Mouse (Mus musculus) heart, postnatal 0 days (tissue): ENCODE data around the gene Mpp4. TPM values are rescaled to one million over a fixed set of nuclear protein-coding genes. Genes with fewer than 3 reads are reported as not detected.

ENCODE experiments used
- ATAC-seq: fragments of 200-750 bp; cut with Nextera tagmentation; 2 replicates; pipeline ENCODE4 v1.8.0; 2017; ENCODE audit warnings: low read depth, moderate number of reproducible peaks, moderate library complexity; ENCODE audit not compliant: insufficient read depth
- DNase-seq: peaks from one replicate; pipeline ENCODE4 v3.0.0-alpha.2; 2016; ENCODE audit warnings: low spot score
- H3K27ac ChIP-seq: fragments of 300-500 bp; sonication (generic); 2 replicates; pipeline ENCODE4 v1.5.1; 2014; ENCODE audit warnings: low read depth, mild to moderate bottlenecking
- H3K27me3 ChIP-seq: fragments of 300-500 bp; sonication (generic); 2 replicates; pipeline ENCODE4 v1.6.1; 2014; ENCODE audit warnings: low read length, mixed read lengths; ENCODE audit not compliant: control insufficient read depth, insufficient read depth
- H3K36me3 ChIP-seq: fragments of 300-500 bp; sonication (generic); replicated peaks from 2 replicates; pipeline ENCODE4 v1.6.1; 2014; ENCODE audit warnings: low read length, mixed read lengths; ENCODE audit not compliant: control insufficient read depth, insufficient read depth
- H3K4me1 ChIP-seq: fragments of 300-500 bp; sonication (generic); 2 replicates; pipeline ENCODE4 v1.6.1; 2014; ENCODE audit warnings: antibody characterized with exemption; ENCODE audit not compliant: control insufficient read depth, insufficient read depth
- H3K4me2 ChIP-seq: fragments of 300-500 bp; sonication (generic); 2 replicates; pipeline ENCODE4 v1.6.1; 2014; ENCODE audit warnings: low read depth, mild to moderate bottlenecking, low read length, moderate library complexity
- H3K4me3 ChIP-seq: fragments of 300-500 bp; sonication (generic); 2 replicates; pipeline ENCODE4 v1.5.1; 2014; ENCODE audit warnings: low read depth, low read length
- H3K9ac ChIP-seq: fragments of 300-500 bp; sonication (generic); replicated peaks from 2 replicates; pipeline ENCODE4 v1.6.1; 2014; ENCODE audit warnings: low read depth, low read length, mixed read lengths
- H3K9me3 ChIP-seq: fragments of 300-500 bp; sonication (generic); replicated peaks from 2 replicates; pipeline ENCODE4 v1.6.1; 2016; ENCODE audit warnings: low read length; ENCODE audit not compliant: control insufficient read depth
- CTCF ChIP-seq: IDR thresholded peaks from 2 replicates; pipeline ENCODE4 v1.5.1; 2016; ENCODE audit warnings: antibody characterized with exemption, control low read depth, low read depth
- EP300 ChIP-seq: IDR thresholded peaks from 2 replicates; pipeline ENCODE4 v1.6.1; 2016; ENCODE audit warnings: antibody characterized with exemption, low read depth
- whole genome bisulfite sequencing: fragments of 180-500 bp; shearing (Covaris S2); extraction: QIAGEN DNeasy Blood & Tissue Kit; methylation state at CpG from one replicate; pipeline ENCODE4 v1.1.7; 2014; 5-methylcytosine and 5-hydroxymethylcytosine counted together
- polyA plus RNA-seq: library from polyadenylated mRNA; unstranded; fragments of >200 nt; fragmentation: Nextera tagmentation; extraction: Ambion mirVana; gene quantifications from 2 replicates; pipeline ENCODE4 v1.2.1, GENCODE M21; 2015
- total RNA-seq: library from RNA; depleted of rRNA; stranded (reverse); fragments of >200 nt; gene quantifications from 2 replicates; pipeline ENCODE4 v1.2.3, GENCODE M21; 2014; ENCODE audit warnings: low replicate concordance; rRNA removed

Gene Mpp4
- total and polyA plus RNA-seq, 2 experiments from 2014 or later: not detected

- 0 out of 2 replicates have a peak, but pooled peaks cover 2% of the 10 kb centered on the region for H3K27me3 ChIP-seq
- H3K27ac ChIP-seq: peak within 1 kb of the TSS; percentile 59
- peak within 1 kb of the TSS; percentile 65 for H3K9ac ChIP-seq
- ATAC-seq (peak; percentile 97), DNase-seq (peak; percentile 82)
- H3K4me2 ChIP-seq: peak within 1 kb of the TSS; percentile 73
- peaks cover 6% of the 10 kb centered on the region; the same call in 1 of the 2 replicates for H3K4me1 ChIP-seq
- H3K36me3 ChIP-seq: no peaks in the 10 kb centered on the region
- under 1% methylated on average over 70 of the region's 74 CpGs for WGBS
- TF ChIP-seq CTCF: no peak
- no peak for TF ChIP-seq EP300
- no peaks in the 10 kb centered on the region for H3K9me3 ChIP-seq
- peak within 1 kb of the TSS; percentile 81 for H3K4me3 ChIP-seq
Measured at GRCm38 (mm10) chr1:59119720-59120457, 43.3 kb downstream of the Mpp4 start, which contains the start of gene Tmem237. TSS of gene Tmem237 (minus strand) at chr1:59120408.

- no peak for TF ChIP-seq EP300
- TF ChIP-seq CTCF: no peak
Measured at GRCm38 (mm10) chr1:59110524-59110923, 52.7 kb downstream of the Mpp4 start.

GRCm38 (mm10) chr1:59102071-59102470 is 61.1 kb downstream of the Mpp4 start:
- ATAC-seq: no peak
- no peaks in the 10 kb centered on the region for H3K9me3 ChIP-seq
- H3K27ac ChIP-seq: no peak overlapping the region
- no peak overlapping the region for H3K4me2 ChIP-seq
- no peak overlapping the region for H3K4me3 ChIP-seq
- 88% methylated on average over 6 of the region's 6 CpGs for WGBS
- no peak for DNase-seq
- TF ChIP-seq EP300: no peak
- TF ChIP-seq CTCF: no peak
- H3K27me3 ChIP-seq: no peaks in the 10 kb centered on the region
- H3K4me1 ChIP-seq: no peaks in the 10 kb centered on the region
- peaks cover 9% of the 10 kb centered on the region for H3K36me3 ChIP-seq
- no peak overlapping the region for H3K9ac ChIP-seq

More at GRCm38 (mm10) chr1:59110524-59110923, 52.7 kb downstream of the Mpp4 start:
- DNase-seq: no peak
- WGBS: 76% methylated on average over 8 of the region's 8 CpGs
- Histone ChIP-seq H3K36me3 (peaks cover 18% of the 10 kb centered on the region; the same call in 1 of the 2 replicates), H3K9ac (no peak overlapping the region), H3K4me2 (no peak overlapping the region), H3K27me3 (no peaks in the 10 kb centered on the region), H3K4me3 (no peak overlapping the region), H3K4me1 (no peaks in the 10 kb centered on the region), H3K27ac (no peak overlapping the region), H3K9me3 (no peaks in the 10 kb centered on the region)
- no peak for ATAC-seq

- Histone ChIP-seq H3K27me3 (no peaks in the 10 kb centered on the region), H3K4me2 (no peak overlapping the region), H3K9me3 (no peaks in the 10 kb centered on the region), H3K27ac (no peak overlapping the region), H3K36me3 (peaks cover 5% of the 10 kb centered on the region), H3K4me1 (no peaks in the 10 kb centered on the region), H3K4me3 (no peak overlapping the region), H3K9ac (no peak overlapping the region)
- no peak for ATAC-seq
- no peak for DNase-seq
- WGBS: 94% methylated on average over 5 of the region's 5 CpGs
- no peak for TF ChIP-seq CTCF
- TF ChIP-seq EP300: no peak
Measured at GRCm38 (mm10) chr1:59101020-59101419, 62.2 kb downstream of the Mpp4 start.

- Histone ChIP-seq H3K4me1 (no peaks in the 10 kb centered on the region), H3K4me2 (no peak within 1 kb of the TSS), H3K9ac (no peak within 1 kb of the TSS), H3K9me3 (no peaks in the 10 kb centered on the region), H3K27me3 (no peaks in the 10 kb centered on the region), H3K4me3 (no peak within 1 kb of the TSS), H3K36me3 (no peaks in the 10 kb centered on the region), H3K27ac (no peak within 1 kb of the TSS)
- DNase-seq (no peak), ATAC-seq (no peak)
- TF ChIP-seq EP300 (no peak), CTCF (no peak)
- 86% methylated on average over 19 of the region's 19 CpGs for WGBS
Measured at GRCm38 (mm10) chr1:59094705-59095104, 68.5 kb downstream of the Mpp4 start, which contains the start of gene C2cd6. TSS of gene C2cd6 (minus strand) at chr1:59094900.

Other genes with a start within 250 kb of the Mpp4 start
- gene Trak2, start 190.0 kb downstream of the Mpp4 start, total RNA-seq: 87.2 and 117 TPM in 2 replicates
- 26.9 and 32.7 TPM in 2 replicates for gene Trak2, start 190.0 kb downstream of the Mpp4 start, polyA plus RNA-seq
- gene Stradb, start 189.9 kb downstream of the Mpp4 start, total RNA-seq: 9.7 and 22.7 TPM in 2 replicates
- 25.1 and 27.4 TPM in 2 replicates for gene Stradb, start 189.9 kb downstream of the Mpp4 start, polyA plus RNA-seq
- not detected in 2 replicates for gene C2cd6, start 68.5 kb downstream of the Mpp4 start, total RNA-seq
- not detected in 2 replicates for gene C2cd6, start 68.5 kb downstream of the Mpp4 start, polyA plus RNA-seq
- gene Tmem237, start 43.0 kb downstream of the Mpp4 start, total RNA-seq: 7.6 and 15.9 TPM in 2 replicates
- 6.6 and 9.2 TPM in 2 replicates for gene Tmem237, start 43.0 kb downstream of the Mpp4 start, polyA plus RNA-seq
- 9.7 and 20.2 TPM in 2 replicates for gene Als2, start 73.8 kb upstream of the Mpp4 start, total RNA-seq
- gene Als2, start 73.8 kb upstream of the Mpp4 start, polyA plus RNA-seq: 2.7 and 2.9 TPM in 2 replicates
- 1.0 TPM in 1 of 2 replicates, not detected in the other for gene Cdk15, start 93.5 kb upstream of the Mpp4 start, total RNA-seq
- gene Cdk15, start 93.5 kb upstream of the Mpp4 start, polyA plus RNA-seq: 0.14 TPM in 1 of 2 replicates, not detected in the other